Mouse (Mus musculus) MEL (cell line): ENCODE results near the gene Cdkl2.

Experiments used
- POLR2AphosphoS2 ChIP-seq: IDR thresholded peaks from 2 replicates; pipeline ENCODE4 v1.6.1; 2011; ENCODE audit warnings: low read length, improper control_type of control experiment
- TBP ChIP-seq: IDR thresholded peaks from 2 replicates; pipeline ENCODE4 v1.8.0; 2011; ENCODE audit warnings: low read depth, low read length, improper control_type of control experiment

DNA sequence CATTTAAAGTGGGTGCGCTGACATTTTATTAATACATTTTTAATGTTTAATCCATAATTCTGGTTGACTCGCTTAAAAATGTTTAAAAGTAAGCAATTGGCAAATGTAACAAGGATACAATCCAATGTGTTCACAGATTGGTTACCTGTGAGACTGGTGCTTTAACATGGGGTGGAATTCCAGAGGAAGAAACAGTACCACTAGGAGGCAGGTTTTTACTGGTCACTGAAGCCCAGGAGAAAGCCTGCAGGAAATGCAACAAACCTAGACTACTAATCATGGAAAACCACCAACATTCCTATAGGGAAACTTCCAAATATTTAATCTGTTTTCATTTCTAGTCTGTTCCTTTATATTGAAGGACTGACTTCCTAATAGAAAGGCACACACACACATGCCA, 19.5 kb upstream of the Cdkl2 start:
- TF ChIP-seq TBP (no peak), POLR2AphosphoS2 (no peak)
